Mouse (Mus musculus): ENCODE measurements at regions not wholly inside any gene's neighbourhood (a gene's known extent, or its start where the extent isn't known, plus 50 kb on each side); places are given as distances from the start of the nearest gene placed in this dataset.

DNA sequence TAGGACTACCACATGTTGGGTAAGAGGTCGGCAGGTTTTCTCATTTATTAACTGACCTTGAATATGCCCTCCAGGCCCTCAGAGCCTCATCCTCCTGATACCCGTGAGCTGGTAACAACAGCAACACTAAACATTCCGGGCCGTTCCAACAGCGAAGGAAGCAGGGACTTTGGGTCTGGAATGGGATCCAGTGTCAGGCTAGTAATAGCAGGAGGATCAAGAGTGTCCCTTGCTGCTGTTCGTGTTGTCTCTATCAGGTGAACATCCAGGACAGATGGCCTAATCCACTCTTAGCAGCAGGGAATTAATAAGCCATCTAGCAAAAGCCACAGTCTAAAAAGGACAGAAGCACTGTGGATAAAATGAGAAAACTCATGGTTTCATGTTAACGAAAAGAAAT is 106.7 kb downstream of the Cpeb2 start:
- no peak for DNase-seq (ENCODE audit: low spot score in 2 of 2)

DNA sequence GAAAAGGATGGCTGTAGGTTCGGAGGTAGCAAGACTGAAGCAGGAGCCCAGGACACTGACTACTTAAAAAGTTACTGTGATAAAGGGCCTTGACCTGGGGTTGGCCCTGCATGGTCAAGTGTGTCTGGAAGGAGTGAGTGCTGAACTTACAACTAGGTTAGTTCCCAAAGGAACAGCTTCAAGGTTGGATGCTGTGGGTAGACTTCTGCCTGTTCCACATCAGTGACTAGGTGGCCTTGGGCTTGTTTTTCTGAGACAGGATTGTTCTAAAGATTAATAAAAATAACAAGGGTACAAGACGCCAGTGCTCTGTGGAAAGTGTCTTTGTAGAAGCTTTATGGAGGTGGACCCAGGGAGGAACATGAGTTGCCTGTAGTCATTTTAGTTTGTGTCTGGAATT is 108.5 kb downstream of the Cpeb2 start:
- DNase-seq (ENCODE audit: low spot score in 2 of 2): no peak

DNA sequence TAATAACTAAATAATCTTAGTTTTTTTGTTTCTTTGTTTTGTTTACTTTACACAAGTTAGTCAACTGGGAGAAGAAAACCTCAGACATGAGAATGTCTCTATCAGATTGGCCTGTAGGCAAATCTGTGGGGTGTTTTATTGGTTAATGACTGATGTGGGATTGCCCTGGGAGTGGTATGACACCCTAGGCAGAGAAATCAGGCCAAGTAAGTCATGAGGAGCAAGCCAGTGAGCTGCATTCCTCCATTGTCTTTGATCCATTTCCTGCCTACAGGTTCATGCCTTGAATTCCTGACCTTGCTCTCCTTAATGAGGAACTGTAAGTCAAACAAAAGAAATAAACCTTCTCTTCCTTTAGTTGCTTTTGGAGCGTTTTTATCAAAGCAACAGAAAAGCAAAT is 111.5 kb downstream of the Cpeb2 start:
- no peak for DNase-seq (ENCODE audit: low spot score in 2 of 2)

DNA sequence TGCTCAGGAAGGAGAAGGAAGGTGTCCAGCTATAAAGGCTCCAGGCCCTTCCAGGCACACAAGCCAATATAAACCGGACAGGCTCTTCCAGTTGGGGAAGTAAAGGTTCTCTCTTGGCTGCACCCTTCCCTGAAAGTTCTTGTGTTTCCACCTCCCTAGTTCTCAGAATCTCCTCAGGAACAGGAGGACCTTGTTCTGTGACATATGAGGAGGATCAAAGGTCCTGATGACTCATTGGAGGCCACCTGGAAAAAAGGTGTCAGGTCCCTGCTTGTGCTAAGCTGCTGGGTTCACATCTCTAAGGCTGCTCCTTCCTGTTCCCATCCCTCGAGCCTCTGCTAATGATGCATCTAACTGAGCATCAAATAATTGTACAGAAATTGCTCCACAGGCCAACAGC is 118.0 kb downstream of the Cpeb2 start:
- DNase-seq (ENCODE audit: low spot score in 2 of 2): no peak

DNA sequence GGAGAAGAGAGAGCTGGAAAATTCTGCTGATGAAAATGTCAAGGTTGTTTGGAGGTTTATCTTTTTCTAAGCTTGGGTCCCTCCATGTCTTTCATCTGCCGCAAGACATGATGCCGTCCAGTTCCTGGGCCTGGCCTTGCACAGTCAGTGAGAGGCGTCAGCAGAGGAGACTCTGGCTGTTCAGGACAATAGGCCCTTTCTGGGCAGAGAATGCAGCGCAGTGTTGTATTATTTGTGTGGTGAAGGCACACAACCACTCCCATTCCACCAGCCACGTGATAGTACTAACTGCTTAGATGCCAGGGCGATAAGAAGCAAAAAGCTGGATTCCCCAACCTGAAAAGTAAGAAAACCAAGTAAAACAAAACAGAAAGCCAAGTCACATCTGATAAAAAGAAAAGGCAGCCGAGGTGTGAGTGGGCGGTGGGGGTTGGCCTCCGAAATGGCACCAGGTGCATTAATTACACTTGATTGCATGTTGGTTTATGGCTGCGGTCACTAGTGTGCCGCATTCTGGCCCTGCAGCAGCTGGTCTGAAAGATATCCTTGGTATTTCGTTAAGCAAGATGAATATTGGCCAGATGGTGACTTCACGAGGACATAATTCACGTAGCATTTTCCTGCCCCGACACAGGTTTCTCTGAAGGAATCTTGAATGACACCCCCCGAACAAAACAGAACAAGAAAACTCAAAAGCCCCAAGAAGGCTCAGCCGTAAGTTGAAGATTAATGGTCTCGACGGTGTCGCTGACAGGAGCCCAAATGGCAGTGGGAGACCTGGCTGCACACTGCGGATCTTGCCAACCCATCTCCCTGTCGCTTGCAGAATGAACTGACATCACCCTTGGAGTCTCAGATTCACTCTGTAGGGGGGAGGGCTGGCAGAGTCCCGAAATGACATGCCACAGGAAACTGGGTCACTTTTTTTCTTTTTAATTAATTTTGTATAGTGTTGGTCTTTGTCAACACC is 120.3 kb downstream of the Cpeb2 start:
- DNase-seq (ENCODE audit: low spot score in 2 of 2): no peak

DNA sequence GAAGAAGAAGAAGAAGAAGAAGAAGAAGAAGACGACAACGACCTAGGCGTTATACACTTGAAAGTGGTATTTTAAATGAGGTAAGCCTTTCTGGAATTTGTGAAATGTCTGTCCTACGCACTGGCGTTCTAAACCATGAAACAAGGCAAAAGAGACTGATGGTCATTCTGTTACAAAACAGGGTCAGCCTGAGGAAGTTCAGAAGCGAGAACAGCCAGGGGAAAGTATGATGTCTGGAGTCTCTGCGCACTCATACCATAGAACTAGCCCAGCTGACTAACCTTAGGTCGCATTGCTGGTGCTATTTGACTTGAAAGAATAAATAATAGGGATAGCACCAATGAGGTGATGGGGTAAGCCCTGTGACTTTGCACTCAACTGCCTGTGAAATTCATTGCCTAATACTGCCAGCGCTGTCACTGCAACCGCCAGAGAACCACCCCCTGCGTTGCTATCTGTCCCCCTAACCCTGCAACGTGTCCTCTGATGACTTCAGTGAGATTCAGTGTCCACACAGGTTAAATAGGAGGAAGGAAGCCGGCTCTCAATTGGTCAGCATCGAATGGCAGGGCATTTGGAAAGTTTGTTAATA is 121.5 kb downstream of the Cpeb2 start:
- DNase-seq (ENCODE audit: low spot score in 2 of 2): no peak

DNA sequence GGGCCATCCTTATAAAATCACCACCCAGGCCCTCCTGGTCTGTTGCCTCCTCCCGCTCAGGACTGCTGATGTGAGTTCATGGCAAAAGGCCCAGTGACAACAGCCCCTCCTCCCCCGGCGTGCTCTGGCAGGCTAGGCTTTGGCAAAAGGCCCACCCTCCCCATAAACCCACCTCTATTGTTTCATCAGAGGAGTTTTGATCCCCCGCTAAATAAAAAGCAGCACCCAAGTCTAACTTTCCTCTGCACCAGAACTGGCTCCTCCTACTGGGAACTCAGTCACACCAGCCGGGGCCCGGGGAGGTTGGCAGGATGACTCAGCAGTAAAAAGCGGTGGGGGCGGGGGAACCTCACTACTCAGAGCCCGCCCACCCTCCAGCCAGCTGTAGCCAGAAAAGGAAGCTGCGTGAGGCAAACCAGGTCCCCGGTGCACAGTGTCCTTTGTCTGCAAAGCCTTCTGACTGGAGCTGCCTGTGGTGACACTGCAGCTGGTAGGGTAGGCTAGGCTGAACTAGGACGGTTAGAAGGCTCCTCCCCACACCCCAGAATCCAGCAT is 122.1 kb downstream of the Cpeb2 start:
- peak; percentile 86 to 89 for DNase-seq (ENCODE audit: low spot score in 2 of 2)

DNA sequence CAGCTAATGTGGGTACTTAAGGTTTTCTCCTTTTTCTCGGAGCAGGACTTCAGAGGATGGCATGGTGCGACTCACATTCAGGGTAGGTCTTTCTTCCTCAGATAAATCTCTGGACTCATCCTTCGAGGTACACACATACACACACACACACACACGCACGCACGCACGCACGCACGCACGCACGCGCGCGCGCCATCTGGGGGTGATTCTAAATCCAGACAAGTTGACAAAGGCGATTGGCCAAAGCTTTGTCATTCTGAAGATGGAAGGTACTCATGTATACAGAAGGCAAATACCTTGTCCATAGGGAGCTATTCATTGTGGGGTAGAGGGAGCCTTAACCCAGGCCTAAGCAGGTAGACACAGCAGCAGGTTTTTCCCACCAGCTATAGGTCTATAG is 122.9 kb downstream of the Cpeb2 start:
- no peak for DNase-seq (ENCODE audit: low spot score in 2 of 2)

DNA sequence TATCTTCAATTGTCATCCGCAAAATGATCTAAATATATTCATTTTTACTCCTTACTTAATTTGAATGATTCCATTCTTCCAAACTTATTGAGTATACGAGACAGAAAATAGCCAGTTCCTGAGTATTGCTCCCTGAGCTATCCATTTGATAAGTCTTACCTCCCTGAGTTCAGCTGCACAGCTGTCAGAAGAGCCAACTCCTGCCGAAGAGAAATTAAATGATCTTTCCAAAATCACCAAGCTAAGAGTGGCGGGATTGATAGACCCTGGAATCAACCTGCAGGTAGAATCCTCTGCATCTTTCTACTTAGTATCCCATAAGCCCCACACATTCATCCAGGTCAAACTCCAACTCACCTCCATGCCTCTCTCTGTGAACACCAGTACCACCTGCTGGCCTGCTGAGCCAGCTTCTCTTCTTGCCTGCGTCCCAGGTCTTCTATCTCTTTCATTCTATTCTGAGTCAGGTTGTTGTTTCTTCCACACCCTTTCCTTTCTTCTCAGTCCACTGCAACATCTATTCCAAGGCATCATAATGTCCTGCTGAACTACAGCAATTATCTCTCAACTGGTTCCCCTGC is 124.2 kb downstream of the Cpeb2 start:
- DNase-seq (ENCODE audit: low spot score in 2 of 2): no peak

DNA sequence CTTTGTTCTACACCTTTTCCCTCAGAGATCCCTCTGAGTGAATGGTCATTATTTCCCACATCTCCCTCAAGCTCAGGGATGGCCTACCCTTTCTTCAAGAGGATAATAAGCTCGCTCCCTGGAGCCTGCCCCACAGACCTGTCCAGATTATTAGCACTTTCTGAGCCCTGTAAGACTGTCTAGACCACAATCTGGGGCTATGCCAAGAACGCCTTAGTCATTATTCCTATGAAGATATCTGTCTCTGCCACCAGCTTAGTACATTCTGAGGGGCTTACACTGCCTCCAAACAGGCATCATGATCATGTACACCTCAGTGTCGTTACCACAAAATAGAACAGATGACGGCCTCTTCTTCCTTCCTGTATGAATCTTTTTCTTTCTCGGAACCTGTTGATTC is 124.9 kb downstream of the Cpeb2 start:
- no peak for DNase-seq (ENCODE audit: low spot score in 2 of 2)

DNA sequence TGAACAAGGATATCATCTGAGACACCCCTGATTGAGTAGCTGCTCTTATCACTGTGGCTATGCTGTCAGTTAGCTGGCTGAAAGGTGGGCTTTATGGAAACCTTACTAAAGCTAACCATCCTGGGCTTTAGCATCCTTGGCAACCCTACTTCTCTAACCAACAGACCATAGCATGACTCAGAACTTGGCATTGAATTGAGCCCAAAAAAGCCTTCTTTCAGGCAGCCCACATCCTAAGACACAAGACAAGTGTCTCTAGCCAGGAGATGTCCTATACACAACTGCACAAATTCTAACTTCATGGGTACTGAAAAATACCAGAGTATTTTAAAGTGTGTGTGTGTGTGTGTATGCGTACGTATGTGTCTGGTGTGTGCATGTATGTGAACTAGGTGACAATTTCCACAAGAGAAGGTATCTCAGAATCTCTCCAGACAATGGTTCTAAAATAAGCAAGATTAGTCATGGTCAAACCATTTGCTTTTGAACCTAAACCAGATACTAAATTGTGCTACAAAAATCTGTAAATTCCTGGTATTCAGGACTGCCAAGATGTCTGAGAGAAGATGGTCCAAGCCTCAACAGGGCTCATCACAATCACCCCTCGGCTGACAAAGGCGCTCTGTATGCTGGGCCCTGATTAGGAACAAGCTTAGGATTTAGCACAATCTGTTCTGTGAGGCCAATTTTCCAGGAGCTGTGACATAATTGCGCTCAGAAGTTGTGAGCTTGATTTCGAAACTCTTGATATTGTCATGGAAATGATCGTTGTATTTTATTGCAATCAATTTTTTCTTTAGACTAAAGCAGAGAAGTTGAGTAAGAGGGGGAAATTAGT is 126.2 kb downstream of the Cpeb2 start:
- DNase-seq (ENCODE audit: low spot score in 2 of 2): peak in 1 of 2 experiments; percentile 25

DNA sequence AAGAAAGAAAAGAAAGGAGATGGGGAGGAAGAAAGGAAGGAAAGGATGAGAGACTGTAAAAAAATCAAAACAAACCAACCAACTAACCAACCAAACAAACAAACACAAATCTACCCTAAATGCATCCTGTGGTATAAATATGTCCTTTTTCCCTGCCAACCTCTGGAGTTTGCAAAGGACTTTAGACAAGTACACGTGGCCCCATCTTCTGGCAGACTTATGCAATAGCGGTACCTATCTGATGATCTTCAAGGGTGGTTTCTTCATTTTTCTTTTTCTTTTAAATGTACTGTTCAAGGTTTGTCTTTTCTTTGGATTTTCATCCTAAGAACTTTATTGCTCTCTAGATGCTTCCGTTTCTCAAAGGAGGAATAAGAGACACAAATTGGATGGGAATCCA is 127.3 kb downstream of the Cpeb2 start:
- DNase-seq (ENCODE audit: low spot score in 2 of 2): peak in 1 of 2 experiments; percentile 40

DNA sequence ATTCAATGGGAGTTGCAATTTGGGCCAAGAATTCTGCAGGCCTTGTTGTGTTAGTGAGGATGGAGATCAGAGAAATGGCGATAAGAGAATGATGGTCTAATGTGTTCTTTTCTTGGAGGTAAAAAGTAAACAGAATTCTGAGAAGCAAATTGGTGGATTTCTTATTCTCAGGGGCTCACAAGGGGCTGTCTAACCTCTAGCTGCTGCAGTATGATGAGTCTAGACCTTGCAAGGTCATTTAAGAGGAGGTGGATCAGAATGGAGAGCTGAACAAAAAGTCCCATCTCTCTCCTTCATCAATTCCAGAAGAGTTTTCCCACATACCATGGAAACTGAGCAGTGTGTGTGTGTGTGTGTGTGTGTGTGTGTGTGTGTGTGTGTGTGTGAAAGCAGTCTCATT is 128.1 kb downstream of the Cpeb2 start:
- no peak for DNase-seq (ENCODE audit: low spot score in 2 of 2)

DNA sequence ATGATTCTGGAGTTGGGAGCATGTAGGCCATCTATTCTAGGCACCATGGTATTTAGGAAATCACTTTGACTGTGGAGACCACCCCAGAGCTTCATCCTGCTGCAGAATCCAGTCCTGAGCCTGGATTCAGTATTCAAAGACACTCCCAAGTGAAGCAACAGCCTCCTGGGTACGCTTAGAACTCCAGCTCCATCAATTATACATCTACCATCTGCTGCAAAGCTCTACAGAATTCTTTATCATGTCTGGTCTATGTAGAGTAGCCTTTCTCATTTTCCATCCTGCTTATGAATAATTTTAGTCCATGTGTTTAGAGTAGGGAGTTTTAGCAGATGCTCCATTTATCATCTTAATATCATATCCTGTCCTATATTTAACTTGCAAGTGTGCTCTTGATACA is 139.4 kb downstream of the Cpeb2 start:
- no peak for DNase-seq (ENCODE audit: low spot score in 2 of 2)

DNA sequence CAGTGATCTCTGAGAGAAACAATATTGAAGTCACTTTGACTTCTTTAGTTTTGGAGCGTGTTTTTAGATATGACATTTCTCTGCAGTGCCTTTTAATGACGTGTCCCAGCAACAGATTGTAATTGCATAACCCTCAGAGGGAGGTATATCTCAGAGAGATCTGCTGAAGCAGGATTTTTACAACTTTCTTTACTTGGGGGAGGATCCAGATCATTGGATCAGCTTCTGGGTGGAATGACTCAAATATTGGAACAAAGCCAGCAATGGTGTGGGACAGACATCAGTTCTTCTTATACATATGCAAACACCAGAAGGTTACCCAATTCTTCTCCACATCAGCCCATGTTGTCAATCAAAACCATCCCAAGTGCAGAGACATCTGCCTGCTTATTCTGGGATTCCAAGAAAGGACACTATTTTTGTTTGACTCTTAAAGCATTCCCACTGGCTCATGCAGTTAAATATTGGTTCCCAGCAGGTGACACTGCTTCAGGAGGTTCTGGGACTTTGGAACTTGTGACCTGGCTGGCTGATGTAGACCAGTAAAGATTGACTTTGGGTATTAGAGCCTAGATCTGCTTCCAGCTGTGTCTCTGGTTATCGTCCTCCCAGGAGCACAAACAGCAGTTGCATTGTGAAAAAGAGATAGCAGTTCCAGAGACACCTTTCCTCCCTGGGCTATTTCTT is 130.5 kb upstream of the C1qtnf7 start:
- DNase-seq (ENCODE audit: low spot score in 2 of 2): peak; percentile 15 to 19

DNA sequence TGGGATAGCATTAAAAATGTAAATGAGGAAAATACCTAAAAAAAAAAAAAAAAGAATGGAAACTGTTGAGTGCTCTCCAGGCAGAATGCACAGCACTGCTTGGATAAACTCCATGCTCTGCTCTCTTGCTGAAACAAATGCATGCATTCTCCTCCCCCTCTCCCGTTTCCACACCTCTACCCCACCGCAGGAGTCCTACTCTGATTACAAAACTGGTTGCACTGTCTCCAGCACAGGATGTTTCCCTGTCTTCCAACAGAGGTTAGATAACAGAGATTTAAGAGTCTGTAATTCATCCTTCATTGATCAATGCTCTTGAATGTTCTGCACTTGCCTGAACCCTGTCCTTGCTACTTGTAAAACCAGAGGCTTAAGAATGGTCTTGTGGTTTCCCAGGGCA is 124.3 kb upstream of the C1qtnf7 start:
- no peak for DNase-seq (ENCODE audit: low spot score in 2 of 2)

DNA sequence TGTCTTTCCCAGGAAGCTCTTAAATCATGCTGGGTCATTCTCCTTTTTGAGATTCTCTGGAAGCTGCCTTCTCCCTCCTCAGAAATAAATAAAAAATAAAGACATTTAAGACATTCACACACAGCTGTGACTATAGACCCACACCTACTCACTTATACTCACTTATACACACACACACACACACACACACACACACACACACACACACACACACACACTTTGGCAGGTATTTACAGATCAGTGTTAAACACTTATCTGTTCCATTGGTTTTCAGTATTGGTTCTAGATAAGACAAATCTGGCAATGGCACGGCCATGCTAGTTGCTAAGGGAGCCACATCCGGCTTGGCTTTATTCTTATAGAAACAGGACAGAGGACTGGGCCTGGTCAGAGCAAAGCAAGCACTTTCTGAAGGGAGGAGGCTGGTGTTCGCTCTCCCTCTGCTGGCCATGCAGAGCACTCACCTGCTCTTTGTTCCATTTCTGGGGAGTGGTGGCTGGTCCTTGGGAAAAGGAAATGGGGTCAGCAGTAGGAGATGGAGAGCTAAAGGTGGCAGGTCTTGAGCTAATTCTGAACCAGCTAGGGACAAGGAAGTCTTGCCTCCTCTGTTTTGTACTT is 123.8 kb upstream of the C1qtnf7 start:
- DNase-seq (ENCODE audit: low spot score in 2 of 2): peak; percentile 16 to 34

DNA sequence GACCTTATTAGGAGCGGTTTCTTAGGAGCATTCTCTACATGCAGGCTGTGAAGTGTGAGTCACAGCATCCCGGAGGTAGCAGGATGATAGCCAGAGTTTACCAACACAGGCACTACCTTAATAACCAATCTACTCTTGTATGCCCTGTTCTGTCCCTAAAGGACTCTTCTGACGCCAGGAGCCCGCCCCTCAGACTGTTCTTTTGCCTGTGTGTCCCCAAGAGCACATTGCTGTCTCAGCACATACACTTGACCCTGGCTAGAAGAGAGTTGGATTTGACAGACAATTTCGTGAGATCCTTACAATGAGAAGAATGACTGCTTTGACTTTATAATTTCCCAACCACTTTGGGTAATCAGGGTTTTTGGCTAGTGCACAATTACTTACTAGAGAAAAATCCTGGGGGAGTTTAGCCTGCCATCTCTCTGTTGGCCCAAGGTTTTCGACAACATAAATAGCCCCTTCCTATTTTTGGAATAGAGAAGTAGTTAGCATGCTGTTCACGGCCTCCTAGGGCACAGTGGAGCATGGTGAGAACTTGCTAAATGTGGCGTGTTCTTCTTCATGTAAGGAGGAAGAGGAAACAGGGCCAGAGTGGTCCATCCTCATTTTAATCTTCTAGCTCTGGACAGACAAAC is 122.3 kb upstream of the C1qtnf7 start:
- DNase-seq (ENCODE audit: low spot score in 2 of 2): no peak

DNA sequence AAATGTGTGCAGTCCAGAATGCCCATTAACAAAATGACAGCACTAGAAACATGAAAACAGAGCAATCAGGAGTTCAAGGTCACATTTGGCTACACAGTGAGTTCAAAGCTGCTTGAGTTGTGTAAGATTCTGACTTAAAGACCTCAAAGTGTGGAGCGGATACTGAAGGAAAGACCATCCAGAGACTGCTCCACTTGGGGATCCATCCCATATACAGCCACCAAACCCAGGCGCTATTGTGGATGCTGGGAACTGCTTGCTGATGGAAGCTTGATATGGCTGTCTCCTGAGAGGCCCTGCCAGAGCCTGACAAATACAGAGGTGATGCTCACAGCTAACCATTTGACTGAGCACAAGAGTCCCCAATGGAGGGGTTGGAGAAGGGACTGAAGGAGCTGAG is 98.1 kb upstream of the C1qtnf7 start:
- DNase-seq (ENCODE audit: low spot score in 2 of 2): no peak
